Mouse (Mus musculus): Measurements from ENCODE around the gene Olfr806.

The Olfr806 gene

GRCm38 (mm10) chr10:129741821-129742220 is at the start of gene Olfr806:
Gene Olfr806 (minus strand): TSS chr10:129741921.
- no peak for DNase-seq

- DNase-seq, result no peak
Observed at GRCm38 (mm10) chr10:129778123-129778522, 36.4 kb upstream of the Olfr806 start.

GRCm38 (mm10) chr10:129774338-129774737 is 32.6 kb upstream of the Olfr806 start, which contains the start of gene Olfr809:
Gene Olfr809 (plus strand): TSS chr10:129774638.
- DNase-seq, result no peak

GRCm38 (mm10) chr10:129765182-129765581 is 23.5 kb upstream of the Olfr806 start, which contains the start of gene Olfr808:
Gene Olfr808 (plus strand): TSS chr10:129765482.
- DNase-seq, result no peak

GRCm38 (mm10) chr10:129757693-129758092 is 16.0 kb upstream of the Olfr806 start, which contains the start of gene Olfr807:
Gene Olfr807 (minus strand): TSS chr10:129757793.
- DNase-seq, result no peak

- DNase-seq, result no peak
Observed at GRCm38 (mm10) chr10:129729275-129729674, 12.4 kb downstream of the Olfr806 start, which contains the start of gene Olfr805. Gene Olfr805 (minus strand): TSS chr10:129729375.

- DNase-seq, result no peak
Observed at GRCm38 (mm10) chr10:129702910-129703309, 38.8 kb downstream of the Olfr806 start, which contains the start of gene Olfr804. Gene Olfr804 (plus strand): TSS chr10:129703210.

GRCm38 (mm10) chr10:129694186-129694585 is 47.5 kb downstream of the Olfr806 start, which contains the start of gene Olfr803:
Gene Olfr803 (minus strand): TSS chr10:129694286.
- DNase-seq, result no peak

GRCm38 (mm10) chr10:129688069-129688468 is 53.7 kb downstream of the Olfr806 start, which contains the start of gene Olfr802:
Gene Olfr802 (minus strand): TSS chr10:129688169.
- DNase-seq, result no peak

Measured in kidney, postnatal 4 days (tissue).